In the genomic region with DNA sequence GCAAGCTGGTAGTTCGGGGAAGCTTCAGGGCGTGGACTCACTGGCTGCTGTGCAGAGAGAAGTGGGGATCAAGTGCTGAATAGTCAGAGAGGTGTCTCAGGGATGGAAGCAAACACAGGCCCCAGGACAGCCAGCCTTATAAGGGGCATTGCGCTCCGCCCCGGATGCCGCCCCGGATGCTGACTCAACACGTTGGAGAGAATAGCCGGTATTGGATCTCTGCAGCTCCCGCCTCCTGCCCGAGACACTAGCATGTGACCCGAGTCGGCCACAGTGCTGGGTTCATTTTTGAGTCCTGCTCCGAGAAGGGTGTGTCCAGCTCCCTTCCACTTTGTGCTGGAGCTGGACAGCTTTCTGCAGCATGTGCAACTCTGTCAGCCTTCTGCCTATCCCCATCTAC, we compare ENCODE assay signal across 15 mouse cellular contexts. TPM values are rescaled to one million over a fixed set of nuclear protein-coding genes. Genes with fewer than 3 reads are reported as not detected.
A peak's percentile ranks its signal among the peaks of the same experiment; 100 is the strongest.
DNase-seq lines count a peak whose midpoint lies in the region; ATAC-seq and TF ChIP-seq lines count a peak whose summit lies in the region.
"Had no signal": no experiment of that assay in that cellular context is flagged by ENCODE, and none has a peak within 500 bp of the region (broad histone marks: within the 10 kb centered on the region; RNA-seq: fewer than 3 reads in every experiment).

No protein-coding gene starts in this region.

- H3K79me2 ChIP-seq in liver, adult 2 months (ENCODE audit: control insufficient read depth, insufficient read depth, low read length) = no peaks in the 10 kb centered on the region

- no peak for TF ChIP-seq POLR2A in liver, adult 2 months (IDR thresholded peaks at IDR 0.05; ENCODE audit: extremely low read depth, insufficient read depth, low read length)

- H3K9ac ChIP-seq in liver, adult 2 months (ENCODE audit: low read depth, low read length) = no peak overlapping the region
- H3K9ac ChIP-seq in liver, embryonic 12.5 days = no peak overlapping the region
- H3K9ac ChIP-seq: neural tube, embryonic 12.5 days had no signal

- peak overlapping the region; percentile 21; the same call in 1 of the 2 replicates for H3K4me3 ChIP-seq in liver, adult 2 months (ENCODE audit: insufficient read depth, low read depth, low read length)
- no peak overlapping the region for H3K4me3 ChIP-seq in liver, embryonic 12.5 days
- H3K4me3 ChIP-seq: left cerebral cortex, adult 2 months; neural tube, embryonic 12.5 days had no signal

- no peaks in the 10 kb centered on the region for H3K9me3 ChIP-seq in liver, embryonic 12.5 days (replicated peaks)
- H3K9me3 ChIP-seq: neural tube, embryonic 12.5 days had no signal

- 66% methylated on average over 14 of the region's 14 CpGs for WGBS in liver, adult 2 months
- WGBS in liver, embryonic 12.5 days (ENCODE audit: insufficient replicate concordance) = 67% methylated on average over 14 of the region's 14 CpGs

- no peak for DNase-seq in liver, adult 2 months (ENCODE audit: extremely low read depth, low read depth, low spot score)
- peak; percentile 70 for DNase-seq in gastrocnemius, adult 18-20 months (ENCODE audit: low spot score)
- peak; percentile 49 to 54 for DNase-seq in heart, postnatal 14 days
- DNase-seq in skeletal muscle tissue, adult 2 months (ENCODE audit: low read depth, low spot score) = peak; percentile 80
- DNase-seq in right cerebral cortex, postnatal 10 days (ENCODE audit: low spot score in 2 of 2) = no peak
- DNase-seq in cerebellum, postnatal 25 days = no peak
- DNase-seq: embryo, embryonic 11 days; spleen, adult 18-20 months; thymus, postnatal 14 days had no signal

- no peak overlapping the region for H3K27ac ChIP-seq in liver, adult 2 months (replicated peaks; ENCODE audit: insufficient read depth, low read depth, low read length)
- no peak overlapping the region for H3K27ac ChIP-seq in liver, embryonic 12.5 days
- H3K27ac ChIP-seq: left cerebral cortex, adult 2 months; macrophage; neural tube, embryonic 12.5 days had no signal

- H3K36me3 ChIP-seq in liver, adult 2 months (ENCODE audit: control insufficient read depth, insufficient read depth, low read length) = no peaks in the 10 kb centered on the region
- no peaks in the 10 kb centered on the region for H3K36me3 ChIP-seq in liver, embryonic 12.5 days
- H3K36me3 ChIP-seq: neural tube, embryonic 12.5 days had no signal

- H3K4me2 ChIP-seq in liver, embryonic 12.5 days = no peak overlapping the region
- H3K4me2 ChIP-seq: neural tube, embryonic 12.5 days had no signal

- H3K27me3 ChIP-seq in liver, adult 2 months (ENCODE audit: control insufficient read depth, insufficient read depth, low read length) = no peaks in the 10 kb centered on the region
- no peaks in the 10 kb centered on the region for H3K27me3 ChIP-seq in liver, embryonic 12.5 days (replicated peaks)
- H3K27me3 ChIP-seq: neural tube, embryonic 12.5 days had no signal

- no peak for TF ChIP-seq CTCF in liver, adult 2 months (IDR thresholded peaks at IDR 0.05; ENCODE audit: low read depth, low read length)

- H3K4me1 ChIP-seq in liver, adult 2 months (ENCODE audit: control insufficient read depth, insufficient read depth, low read length) = peaks cover 16% of the 10 kb centered on the region
- peaks cover 50% of the 10 kb centered on the region for H3K4me1 ChIP-seq in liver, embryonic 12.5 days

- ATAC-seq in liver, embryonic 12.5 days = no peak

- intact Hi-C loops in heart, postnatal 14 days (cut with DNase I) = no loop called here

RNA-seq across cellular contexts. Expression of a gene that starts 3.7 kb away (rescaled TPM):
- 4.1 and 7.9 TPM in 2 replicates for total RNA-seq in liver, adult 2 months (2014; rRNA removed)
- polyA plus RNA-seq in liver, adult 2 months (2012; rRNA removed) = 4.4 and 9.2 TPM in 2 replicates
- 6.2 and 7.3 TPM in 2 replicates for polyA plus RNA-seq in liver, embryonic 12.5 days (2016; fragmentation: Nextera tagmentation; extraction: Ambion mirVana)
- total RNA-seq in gastrocnemius, adult 18-20 months (2021) = 100 to 1,000 TPM; 206 to 226 TPM
- total RNA-seq in heart, postnatal 14 days (2021) = 10 to 100 TPM; 80.8 to 90.7 TPM
- polyA plus RNA-seq: macrophage had no signal

RNA-seq across cellular contexts. Expression of a gene that starts 4.3 kb away (rescaled TPM):
- 456 and 810 TPM in 2 replicates for total RNA-seq in liver, adult 2 months (2014; rRNA removed)
- 965 and 1,374 TPM in 2 replicates for polyA plus RNA-seq in liver, adult 2 months (2012; rRNA removed)
- 583 and 622 TPM in 2 replicates for polyA plus RNA-seq in liver, embryonic 12.5 days (2016; fragmentation: Nextera tagmentation; extraction: Ambion mirVana)
- total RNA-seq in gastrocnemius, adult 18-20 months (2021) = 100 to 1,000 TPM; 480 to 487 TPM
- 100 to 1,000 TPM; 257 to 271 TPM for total RNA-seq in heart, postnatal 14 days (2021)

RNA-seq across cellular contexts. Expression of a gene that starts 17.2 kb away (rescaled TPM):
- 21.5 and 28.1 TPM in 2 replicates for total RNA-seq in liver, adult 2 months (2014; rRNA removed)
- 54.3 and 66.1 TPM in 2 replicates for polyA plus RNA-seq in liver, adult 2 months (2012; rRNA removed)
- polyA plus RNA-seq in liver, embryonic 12.5 days (2016; fragmentation: Nextera tagmentation; extraction: Ambion mirVana) = 15.0 and 18.5 TPM in 2 replicates
- not detected for total RNA-seq in gastrocnemius, adult 18-20 months (2021)
- not detected for total RNA-seq in heart, postnatal 14 days (2021)
- total RNA-seq: heart, postnatal 36 days; left cerebral cortex, adult 2 months had no signal
- polyA plus RNA-seq: forebrain, embryonic 11.5 days; macrophage; neural tube, embryonic 12.5 days had no signal

RNA-seq across cellular contexts. Expression of a gene that starts 29.5 kb away (rescaled TPM):
- total RNA-seq in liver, adult 2 months (2014; rRNA removed) = 189 and 197 TPM in 2 replicates
- 239 and 251 TPM in 2 replicates for polyA plus RNA-seq in liver, adult 2 months (2012; rRNA removed)
- polyA plus RNA-seq in liver, embryonic 12.5 days (2016; fragmentation: Nextera tagmentation; extraction: Ambion mirVana) = 186 and 187 TPM in 2 replicates
- total RNA-seq in gastrocnemius, adult 18-20 months (2021) = 100 to 1,000 TPM; 423 to 466 TPM
- 1,000 to 10,000 TPM; 1,061 to 1,067 TPM for total RNA-seq in heart, postnatal 14 days (2021)

RNA-seq across cellular contexts. Expression of a gene that starts 39.0 kb away (rescaled TPM):
- total RNA-seq in liver, adult 2 months (2014; rRNA removed) = 0.74 and 0.87 TPM in 2 replicates
- polyA plus RNA-seq in liver, adult 2 months (2012; rRNA removed) = 2.3 and 4.9 TPM in 2 replicates
- polyA plus RNA-seq in liver, embryonic 12.5 days (2016; fragmentation: Nextera tagmentation; extraction: Ambion mirVana) = 1.3 and 1.5 TPM in 2 replicates
- total RNA-seq in gastrocnemius, adult 18-20 months (2021) = under 1 TPM; 0.82 to 1.00 TPM
- 10 to 100 TPM; 73.8 to 83.6 TPM for total RNA-seq in heart, postnatal 14 days (2021)
- polyA plus RNA-seq: macrophage had no signal

Comparison
In these comparisons a context has a peak if more than half of its experiments do, and no peak if none do; other contexts are left out.
1. DNase-seq: peak in gastrocnemius, adult 18-20 months (single experiment), heart, postnatal 14 days (2 of 2) and skeletal muscle tissue, adult 2 months (single experiment); none in liver, adult 2 months (single experiment), right cerebral cortex, postnatal 10 days (0 of 2) and cerebellum, postnatal 25 days (0 of 2).
2. RNA of a gene that starts 17.2 kb away (total RNA-seq): 21.5 to 28.1 TPM in liver, adult 2 months; not detected in gastrocnemius, adult 18-20 months and not detected in heart, postnatal 14 days; every median in the first group is over 10 times any median in the second.